Mouse (Mus musculus) lung, postnatal 0 days (tissue): ENCODE results near the gene Rp9.

Experiments
- CTCF ChIP-seq: IDR thresholded peaks from 2 replicates; pipeline ENCODE4 v1.5.1; 2016; ENCODE audit warnings: antibody characterized with exemption, mild to moderate bottlenecking
- EP300 ChIP-seq: IDR thresholded peaks from 2 replicates; pipeline ENCODE4 v1.6.1; 2016; ENCODE audit warnings: antibody characterized with exemption, mild to moderate bottlenecking, control low read depth

GRCm38 (mm10) chr9:22368030-22368429 is 101.5 kb downstream of the Rp9 start:
- TF ChIP-seq CTCF (no peak), EP300 (no peak)
